Mouse (Mus musculus): Measurements from ENCODE around the gene Defb36. TPM values are rescaled to one million over a fixed set of nuclear protein-coding genes. Genes with fewer than 3 reads are reported as not detected.

The Defb36 gene
- polyA plus RNA-seq, 1 experiment: 0.52 TPM

GRCm38 (mm10) chr2:152601275-152601960 is 2.7 kb upstream of the Defb36 start:
- Histone ChIP-seq H3K36me3 (ENCODE audit: control insufficient read depth, insufficient read depth, low read length) (no peaks in the 10 kb centered on the region), H3K4me3 (ENCODE audit: insufficient read depth, low read depth, low read length) (no peak overlapping the region), H3K4me1 (ENCODE audit: control insufficient read depth, insufficient read depth, low read length) (no peaks in the 10 kb centered on the region), H3K27ac (ENCODE audit: insufficient read depth, low read depth, low read length) (no peak overlapping the region), H3K27me3 (replicated peaks; ENCODE audit: control insufficient read depth, insufficient read depth, low read length) (no peaks in the 10 kb centered on the region)
- WGBS: 74% methylated on average over 4 of the region's 4 CpGs
- DNase-seq: no peak
- TF ChIP-seq POLR2A (IDR thresholded peaks at IDR 0.05; ENCODE audit: low read depth, low read length) (no peak), CTCF (conservative IDR thresholded peaks at IDR 0.05; ENCODE audit: insufficient read depth, insufficient read length, low read depth, low read length) (peak; percentile 27; the same call in 1 of the 2 replicates)

DNA sequence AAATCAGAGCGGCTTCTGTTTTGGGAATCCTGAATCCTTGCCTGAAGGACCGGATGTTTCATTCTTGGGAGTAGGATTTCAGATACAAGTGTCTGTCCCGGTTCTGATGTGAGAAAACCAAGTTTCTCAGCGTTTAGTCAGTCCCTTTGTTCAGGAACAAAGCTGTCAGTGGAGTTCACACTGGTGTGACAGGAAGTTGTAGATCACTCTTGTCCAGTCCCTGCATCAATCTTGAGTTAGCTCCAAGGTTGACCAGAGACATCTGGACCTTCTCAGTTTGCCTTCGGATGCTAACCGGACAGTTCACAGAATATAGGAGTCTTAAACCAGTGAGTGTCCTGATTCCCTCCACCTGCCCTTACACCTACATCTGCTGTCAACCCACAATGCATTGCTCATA is 3.6 kb downstream of the Defb36 start:
- no peaks in the 10 kb centered on the region for H3K36me3 ChIP-seq (ENCODE audit: control insufficient read depth, insufficient read depth, low read length)
- no peak for TF ChIP-seq POLR2A (IDR thresholded peaks at IDR 0.05; ENCODE audit: low read depth, low read length)
- no peak for TF ChIP-seq CTCF (conservative IDR thresholded peaks at IDR 0.05; ENCODE audit: insufficient read depth, insufficient read length, low read depth, low read length)
- no peaks in the 10 kb centered on the region for H3K4me1 ChIP-seq (ENCODE audit: control insufficient read depth, insufficient read depth, low read length)
- DNase-seq: no peak
- H3K27me3 ChIP-seq (replicated peaks; ENCODE audit: control insufficient read depth, insufficient read depth, low read length): no peaks in the 10 kb centered on the region
- 25% methylated on average over 6 of the region's 6 CpGs for WGBS
- H3K27ac ChIP-seq (ENCODE audit: insufficient read depth, low read depth, low read length): no peak overlapping the region
- no peak overlapping the region for H3K4me3 ChIP-seq (ENCODE audit: insufficient read depth, low read depth, low read length)

GRCm38 (mm10) chr2:152608719-152609118 is 4.6 kb downstream of the Defb36 start:
- no peaks in the 10 kb centered on the region for H3K36me3 ChIP-seq (ENCODE audit: control insufficient read depth, insufficient read depth, low read length)
- TF ChIP-seq POLR2A (IDR thresholded peaks at IDR 0.05; ENCODE audit: low read depth, low read length) (no peak), CTCF (conservative IDR thresholded peaks at IDR 0.05; ENCODE audit: insufficient read depth, insufficient read length, low read depth, low read length) (no peak)
- DNase-seq: no peak
- WGBS: 95% methylated on average over 1 of the region's 1 CpGs
- H3K4me3 ChIP-seq (ENCODE audit: insufficient read depth, low read depth, low read length): no peak overlapping the region
- H3K4me1 ChIP-seq (ENCODE audit: control insufficient read depth, insufficient read depth, low read length): no peaks in the 10 kb centered on the region
- H3K27ac ChIP-seq (ENCODE audit: insufficient read depth, low read depth, low read length): no peak overlapping the region
- H3K27me3 ChIP-seq (replicated peaks; ENCODE audit: control insufficient read depth, insufficient read depth, low read length): no peaks in the 10 kb centered on the region

- H3K36me3 ChIP-seq (ENCODE audit: control insufficient read depth, insufficient read depth, low read length): no peaks in the 10 kb centered on the region
- H3K27ac ChIP-seq (ENCODE audit: insufficient read depth, low read depth, low read length): no peak overlapping the region
- no peak for DNase-seq
- TF ChIP-seq POLR2A (IDR thresholded peaks at IDR 0.05; ENCODE audit: low read depth, low read length): no peak
- TF ChIP-seq CTCF (conservative IDR thresholded peaks at IDR 0.05; ENCODE audit: insufficient read depth, insufficient read length, low read depth, low read length): no peak
- no peaks in the 10 kb centered on the region for H3K27me3 ChIP-seq (replicated peaks; ENCODE audit: control insufficient read depth, insufficient read depth, low read length)
- no peaks in the 10 kb centered on the region for H3K4me1 ChIP-seq (ENCODE audit: control insufficient read depth, insufficient read depth, low read length)
- no peak overlapping the region for H3K4me3 ChIP-seq (ENCODE audit: insufficient read depth, low read depth, low read length)
- WGBS: 56% methylated on average over 7 of the region's 8 CpGs
Measured at GRCm38 (mm10) chr2:152612193-152612592, 8.1 kb downstream of the Defb36 start.

DNA sequence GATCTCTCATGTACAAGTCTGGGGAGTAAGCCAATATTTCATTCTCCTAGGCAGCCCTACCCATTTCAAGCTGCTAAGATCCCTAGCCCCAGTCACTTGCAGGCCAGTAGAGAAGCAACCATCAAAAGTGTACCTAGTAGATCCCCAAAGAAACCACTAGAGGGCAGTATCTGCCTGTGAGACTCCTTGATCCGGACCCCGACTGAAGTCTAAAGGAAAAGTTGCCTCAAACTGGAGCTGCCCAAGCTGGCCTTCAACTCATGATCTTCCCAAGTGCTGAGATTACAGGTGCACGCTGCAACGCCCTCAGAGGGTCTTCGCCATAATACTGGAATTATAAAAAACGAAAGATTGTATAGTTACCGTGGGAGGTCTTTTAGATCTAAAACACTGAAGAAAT is 11.4 kb downstream of the Defb36 start:
- DNase-seq: peak; percentile 81

DNA sequence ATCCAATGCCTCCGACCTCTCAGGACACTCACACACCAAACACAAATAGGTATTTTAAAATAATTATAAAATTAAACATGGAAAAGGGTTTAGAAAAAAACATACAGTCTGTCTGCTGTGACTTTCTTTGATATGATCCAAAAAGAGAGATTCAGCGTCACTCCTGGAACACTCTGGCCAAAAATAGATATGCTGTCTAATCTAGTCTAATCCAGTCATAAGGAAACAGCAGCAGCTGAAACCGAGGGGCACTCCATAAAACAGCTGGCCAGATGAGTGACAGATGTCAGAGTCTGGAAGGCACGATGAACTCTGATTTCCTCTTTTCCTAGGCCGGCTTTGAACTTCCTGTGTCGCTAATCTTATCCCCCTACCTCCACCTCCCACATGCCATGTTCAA is 12.3 kb downstream of the Defb36 start:
- no peak for DNase-seq
- no peak overlapping the region for H3K4me3 ChIP-seq (ENCODE audit: insufficient read depth, low read depth, low read length)
- WGBS: 66% methylated on average over 6 of the region's 6 CpGs
- H3K36me3 ChIP-seq (ENCODE audit: control insufficient read depth, insufficient read depth, low read length): no peaks in the 10 kb centered on the region
- TF ChIP-seq CTCF (conservative IDR thresholded peaks at IDR 0.05; ENCODE audit: insufficient read depth, insufficient read length, low read depth, low read length): no peak
- no peak for TF ChIP-seq POLR2A (IDR thresholded peaks at IDR 0.05; ENCODE audit: low read depth, low read length)
- no peaks in the 10 kb centered on the region for H3K27me3 ChIP-seq (replicated peaks; ENCODE audit: control insufficient read depth, insufficient read depth, low read length)
- H3K27ac ChIP-seq (ENCODE audit: insufficient read depth, low read depth, low read length): no peak overlapping the region
- H3K4me1 ChIP-seq (ENCODE audit: control insufficient read depth, insufficient read depth, low read length): no peaks in the 10 kb centered on the region

More for the DNA sequence above, 11.4 kb downstream of the Defb36 start:
- Histone ChIP-seq H3K36me3 (ENCODE audit: control insufficient read depth, insufficient read depth, low read length) (no peaks in the 10 kb centered on the region), H3K27me3 (replicated peaks; ENCODE audit: control insufficient read depth, insufficient read depth, low read length) (no peaks in the 10 kb centered on the region), H3K4me1 (ENCODE audit: control insufficient read depth, insufficient read depth, low read length) (no peaks in the 10 kb centered on the region), H3K27ac (ENCODE audit: insufficient read depth, low read depth, low read length) (no peak overlapping the region), H3K4me3 (ENCODE audit: insufficient read depth, low read depth, low read length) (no peak overlapping the region)
- TF ChIP-seq CTCF (conservative IDR thresholded peaks at IDR 0.05; ENCODE audit: insufficient read depth, insufficient read length, low read depth, low read length) (peak; percentile 77), POLR2A (IDR thresholded peaks at IDR 0.05; ENCODE audit: low read depth, low read length) (no peak)
- WGBS: 11% methylated on average over 7 of the region's 7 CpGs

DNA sequence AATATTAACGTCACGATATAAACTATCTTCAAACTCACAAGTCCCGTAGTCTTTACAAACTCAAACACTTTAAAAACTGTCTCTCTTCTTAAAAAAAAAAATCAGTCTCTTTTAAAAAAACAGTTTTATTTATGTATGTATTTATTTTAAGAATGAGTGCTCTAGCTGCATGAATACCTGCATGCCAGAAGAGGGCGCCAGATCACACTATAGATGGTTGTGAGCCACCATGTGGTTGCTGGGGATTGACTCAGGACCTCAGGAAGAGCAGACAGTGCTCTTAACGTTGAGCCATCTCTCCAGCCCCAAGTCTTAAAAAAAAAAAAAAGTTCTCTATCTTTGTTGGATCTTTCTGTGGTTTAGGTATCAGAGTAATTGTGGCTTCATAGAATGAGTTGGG is 13.2 kb downstream of the Defb36 start:
- Histone ChIP-seq H3K27ac (ENCODE audit: insufficient read depth, low read depth, low read length) (no peak overlapping the region), H3K4me1 (ENCODE audit: control insufficient read depth, insufficient read depth, low read length) (no peaks in the 10 kb centered on the region), H3K36me3 (ENCODE audit: control insufficient read depth, insufficient read depth, low read length) (no peaks in the 10 kb centered on the region), H3K27me3 (replicated peaks; ENCODE audit: control insufficient read depth, insufficient read depth, low read length) (no peaks in the 10 kb centered on the region), H3K4me3 (ENCODE audit: insufficient read depth, low read depth, low read length) (no peak overlapping the region)
- TF ChIP-seq POLR2A (IDR thresholded peaks at IDR 0.05; ENCODE audit: low read depth, low read length): no peak
- TF ChIP-seq CTCF (conservative IDR thresholded peaks at IDR 0.05; ENCODE audit: insufficient read depth, insufficient read length, low read depth, low read length): peak; percentile 49
- DNase-seq: no peak
- 77% methylated on average over 5 of the region's 5 CpGs for WGBS

Data from kidney, adult 2 months (tissue).